22 mouse cellular contexts compared by ENCODE assay signal in genomic region chr14:29025335-29025734, GRCm38 (mm10). TPM values are rescaled to one million over a fixed set of nuclear protein-coding genes. Genes with fewer than 3 reads are reported as not detected.
DNase-seq lines count a peak whose midpoint lies in the region; ATAC-seq and TF ChIP-seq lines count a peak whose summit lies in the region.
"Had no signal": no experiment of that assay in that cellular context is flagged by ENCODE, and none has a peak within 500 bp of the region (broad histone marks: within the 10 kb centered on the region; RNA-seq: fewer than 3 reads in every experiment).

No protein-coding gene starts in this region.

- H3K27me3 ChIP-seq in heart, adult 2 months (ENCODE audit: control insufficient read depth, insufficient read depth, low read length) = no peaks in the 10 kb centered on the region
- H3K27me3 ChIP-seq in midbrain, embryonic 10.5 days (ENCODE audit: low read depth, poor library complexity, severe bottlenecking) = peaks cover 5% of the 10 kb centered on the region; the same call in 1 of the 2 replicates
- no peaks in the 10 kb centered on the region for H3K27me3 ChIP-seq in midbrain, postnatal 0 days (ENCODE audit: insufficient read depth, low read length)

- WGBS in heart, adult 2 months = 71% methylated on average over 6 of the region's 6 CpGs
- 87% methylated on average over 6 of the region's 6 CpGs for WGBS in midbrain, embryonic 10.5 days
- WGBS in midbrain, postnatal 0 days = 80% methylated on average over 6 of the region's 6 CpGs

- no peaks in the 10 kb centered on the region for H3K9me3 ChIP-seq in midbrain, embryonic 10.5 days (replicated peaks)
- H3K9me3 ChIP-seq in midbrain, postnatal 0 days (ENCODE audit: low read length) = no peaks in the 10 kb centered on the region
- H3K9me3 ChIP-seq: embryonic facial prominence, embryonic 10.5 days; embryonic facial prominence, embryonic 12.5 days; forebrain, embryonic 12.5 days had no signal

- no peaks in the 10 kb centered on the region for H3K79me2 ChIP-seq in heart, adult 2 months (replicated peaks; ENCODE audit: control insufficient read depth, insufficient read depth, low read length)

- H3K4me3 ChIP-seq in heart, adult 2 months = no peak overlapping the region
- no peak overlapping the region for H3K4me3 ChIP-seq in midbrain, embryonic 10.5 days
- H3K4me3 ChIP-seq in midbrain, postnatal 0 days (ENCODE audit: low read depth, low read length) = no peak overlapping the region
- H3K4me3 ChIP-seq: embryonic facial prominence, embryonic 10.5 days; embryonic facial prominence, embryonic 12.5 days; forebrain, embryonic 12.5 days had no signal

- no peak for ATAC-seq in midbrain, postnatal 0 days (ENCODE audit: low FRiP score)
- ATAC-seq: forebrain, embryonic 14.5 days; forebrain, postnatal 0 days had no signal

- no peak overlapping the region for H3K4me2 ChIP-seq in midbrain, postnatal 0 days (ENCODE audit: low read depth, low read length, poor library complexity, severe bottlenecking)
- H3K4me2 ChIP-seq: embryonic facial prominence, embryonic 12.5 days; forebrain, embryonic 12.5 days had no signal

- H3K9ac ChIP-seq in heart, adult 2 months (ENCODE audit: low read depth, low read length) = no peak overlapping the region
- H3K9ac ChIP-seq in midbrain, postnatal 0 days (replicated peaks; ENCODE audit: low read length, poor library complexity, severe bottlenecking) = no peak overlapping the region
- H3K9ac ChIP-seq: embryonic facial prominence, embryonic 12.5 days; forebrain, embryonic 12.5 days; forebrain, postnatal 0 days had no signal

- TF ChIP-seq CTCF in heart, adult 2 months (IDR thresholded peaks at IDR 0.05) = no peak
- TF ChIP-seq CTCF in midbrain, postnatal 0 days (IDR thresholded peaks at IDR 0.05) = no peak

- intact Hi-C loops in heart, adult 2 months (cut with DNase I) = no loop called here

- no peak for TF ChIP-seq EP300 in heart, adult 2 months (IDR thresholded peaks at IDR 0.05; ENCODE audit: insufficient read depth, low read depth, low read length)

- peak; percentile 23 to 27 for DNase-seq in cerebellum, postnatal 10 days
- no peak for DNase-seq in cerebellum, adult 9-11 months
- DNase-seq in heart, adult 2 months = no peak
- DNase-seq in heart, adult 11 months = no peak
- no peak for DNase-seq in midbrain, embryonic 10.5 days (ENCODE audit: low spot score)
- no peak for DNase-seq in midbrain, postnatal 0 days (ENCODE audit: low spot score)
- no peak for DNase-seq in adrenal gland, postnatal 4 days (ENCODE audit: low spot score in 2 of 2)
- DNase-seq: adrenal gland, adult 2 months; adrenal gland, postnatal 10 days; adrenal gland, postnatal 25 days; cerebellum, adult 11-12 months; cerebellum, adult 9-10 months; forebrain, postnatal 0 days had no signal

- no peak for TF ChIP-seq POLR2A in heart, adult 2 months (IDR thresholded peaks at IDR 0.05; ENCODE audit: insufficient read depth, low read depth, low read length)

- H3K27ac ChIP-seq in heart, adult 2 months = peak overlapping the region; percentile 5
- peak overlapping the region; percentile 43 for H3K27ac ChIP-seq in midbrain, embryonic 10.5 days (replicated peaks)
- no peak overlapping the region for H3K27ac ChIP-seq in midbrain, postnatal 0 days (ENCODE audit: low read depth, low read length)
- H3K27ac ChIP-seq: embryonic facial prominence, embryonic 10.5 days; embryonic facial prominence, embryonic 12.5 days; forebrain, embryonic 12.5 days had no signal

- no peaks in the 10 kb centered on the region; the same call in 1 of the 2 replicates for H3K36me3 ChIP-seq in heart, adult 2 months (ENCODE audit: control insufficient read depth, insufficient read depth, low read length)
- H3K36me3 ChIP-seq in midbrain, embryonic 10.5 days = peaks cover 51% of the 10 kb centered on the region
- no peaks in the 10 kb centered on the region for H3K36me3 ChIP-seq in midbrain, postnatal 0 days (ENCODE audit: insufficient read depth, low read length)
- H3K36me3 ChIP-seq: embryonic facial prominence, embryonic 10.5 days; embryonic facial prominence, embryonic 12.5 days; forebrain, embryonic 12.5 days had no signal

- H3K4me1 ChIP-seq in heart, adult 2 months (ENCODE audit: control insufficient read depth, insufficient read depth, low read length) = no peaks in the 10 kb centered on the region; the same call in 1 of the 2 replicates
- peaks cover 53% of the 10 kb centered on the region for H3K4me1 ChIP-seq in midbrain, embryonic 10.5 days
- no peaks in the 10 kb centered on the region for H3K4me1 ChIP-seq in midbrain, postnatal 0 days (ENCODE audit: insufficient read depth, low read length)

RNA-seq across cellular contexts. Expression of gene Lrtm1, which starts 7.3 kb away (rescaled TPM):
- total RNA-seq in heart, adult 2 months (2021) = 100 to 1,000 TPM; 189 to 202 TPM
- 81.6 and 182 TPM in 2 replicates for polyA plus RNA-seq in heart, adult 2 months (2012; rRNA removed)
- polyA plus RNA-seq in midbrain, embryonic 10.5 days (2016; fragmentation: Nextera tagmentation; extraction: Ambion mirVana) = 17.5 and 27.2 TPM in 2 replicates
- not detected in 2 replicates for total RNA-seq in midbrain, postnatal 0 days (2014; rRNA removed)
- 0.12 TPM in 2 replicates for polyA plus RNA-seq in midbrain, postnatal 0 days (2015; fragmentation: Nextera tagmentation; extraction: Ambion mirVana)
- total RNA-seq in adrenal gland, postnatal 4 days (2021) = under 1 TPM; 0.39 to 0.56 TPM
- total RNA-seq: ES-E14; forebrain, postnatal 0 days; MEL had no signal
- polyA plus RNA-seq: C2C12; cerebellum, adult 2 months; cortical plate, adult 2 months; forebrain, embryonic 14.5 days had no signal

Comparison
In these comparisons a context has a peak if more than half of its experiments do, and no peak if none do; other contexts are left out.
1. DNase-seq: peak in cerebellum, postnatal 10 days (2 of 2); none in cerebellum, adult 9-11 months (single experiment), heart, adult 2 months (0 of 2), heart, adult 11 months (single experiment), midbrain, embryonic 10.5 days (single experiment), midbrain, postnatal 0 days (single experiment) and adrenal gland, postnatal 4 days (0 of 2).
2. RNA of gene Lrtm1, which starts 7.3 kb away (total RNA-seq): 189 to 202 TPM in heart, adult 2 months; 0.39 to 0.56 TPM in adrenal gland, postnatal 4 days and not detected in midbrain, postnatal 0 days; every median in the first group is over 100 times any median in the second.